Mouse (Mus musculus) forebrain, embryonic 11.5 days (tissue): Measurements from ENCODE around the gene Snai3. TPM values are rescaled to one million over a fixed set of nuclear protein-coding genes. Genes with fewer than 3 reads are reported as not detected.
A peak's percentile ranks its signal among the peaks of the same experiment; 100 is the strongest.

ENCODE experiments used
- ATAC-seq: fragments of 200-750 bp; cut with Nextera tagmentation; replicated peaks from 2 replicates; pipeline ENCODE4 v1.8.0; 2017; ENCODE audit warnings: moderate TSS enrichment; ENCODE audit not compliant: low FRiP score
- DNase-seq: peaks from one replicate; pipeline ENCODE4 v3.0.0-alpha.2; 2017; ENCODE audit warnings: low spot score
- H3K27ac ChIP-seq: fragments of 300-500 bp; sonication (generic); 2 replicates; pipeline ENCODE4 v1.5.1; 2014; ENCODE audit warnings: low read depth, low read length
- H3K27me3 ChIP-seq: fragments of 300-500 bp; sonication (generic); 2 replicates; pipeline ENCODE4 v1.6.1; 2014; ENCODE audit warnings: mild to moderate bottlenecking, low read length, mixed read lengths; ENCODE audit not compliant: control insufficient read depth, insufficient read depth
- H3K36me3 ChIP-seq: fragments of 300-500 bp; sonication (generic); 2 replicates; pipeline ENCODE4 v1.6.1; 2014; ENCODE audit warnings: mild to moderate bottlenecking, low read length, moderate library complexity, mixed read lengths; ENCODE audit not compliant: control insufficient read depth, insufficient read depth
- H3K4me1 ChIP-seq: fragments of 300-500 bp; sonication (generic); replicated peaks from 2 replicates; pipeline ENCODE4 v1.6.1; 2014; ENCODE audit warnings: low read length, mixed read lengths; ENCODE audit not compliant: control insufficient read depth, insufficient read depth
- H3K4me2 ChIP-seq: fragments of 300-500 bp; sonication (generic); 2 replicates; pipeline ENCODE4 v1.6.1; 2014; ENCODE audit warnings: low read depth, mild to moderate bottlenecking, low read length, moderate library complexity, mixed read lengths; ENCODE audit not compliant: severe bottlenecking
- H3K4me3 ChIP-seq: fragments of 300-500 bp; sonication (generic); 2 replicates; pipeline ENCODE4 v1.5.1; 2014; ENCODE audit warnings: low read depth, low read length
- H3K9ac ChIP-seq: fragments of 300-500 bp; sonication (generic); 2 replicates; pipeline ENCODE4 v1.6.1; 2014; ENCODE audit warnings: low read length
- H3K9me3 ChIP-seq: fragments of 300-500 bp; sonication (generic); 2 replicates; pipeline ENCODE4 v1.6.1; 2016; ENCODE audit warnings: low read length, mixed read lengths; ENCODE audit not compliant: control insufficient read depth
- WGBS: fragments of 180-500 bp; shearing (Covaris S2); extraction: QIAGEN DNeasy Blood & Tissue Kit; methylation state at CpG from one replicate; pipeline ENCODE4 v1.1.7; 2014; 5-methylcytosine and 5-hydroxymethylcytosine counted together
- polyA plus RNA-seq: library from polyadenylated mRNA; unstranded; fragments of >200 nt; fragmentation: Nextera tagmentation; extraction: Ambion mirVana; gene quantifications from 2 replicates; pipeline ENCODE4 v1.2.1, GENCODE M21; 2014

Snai3 gene
- polyA plus RNA-seq, 1 experiment from 2014 or later = not detected

DNA sequence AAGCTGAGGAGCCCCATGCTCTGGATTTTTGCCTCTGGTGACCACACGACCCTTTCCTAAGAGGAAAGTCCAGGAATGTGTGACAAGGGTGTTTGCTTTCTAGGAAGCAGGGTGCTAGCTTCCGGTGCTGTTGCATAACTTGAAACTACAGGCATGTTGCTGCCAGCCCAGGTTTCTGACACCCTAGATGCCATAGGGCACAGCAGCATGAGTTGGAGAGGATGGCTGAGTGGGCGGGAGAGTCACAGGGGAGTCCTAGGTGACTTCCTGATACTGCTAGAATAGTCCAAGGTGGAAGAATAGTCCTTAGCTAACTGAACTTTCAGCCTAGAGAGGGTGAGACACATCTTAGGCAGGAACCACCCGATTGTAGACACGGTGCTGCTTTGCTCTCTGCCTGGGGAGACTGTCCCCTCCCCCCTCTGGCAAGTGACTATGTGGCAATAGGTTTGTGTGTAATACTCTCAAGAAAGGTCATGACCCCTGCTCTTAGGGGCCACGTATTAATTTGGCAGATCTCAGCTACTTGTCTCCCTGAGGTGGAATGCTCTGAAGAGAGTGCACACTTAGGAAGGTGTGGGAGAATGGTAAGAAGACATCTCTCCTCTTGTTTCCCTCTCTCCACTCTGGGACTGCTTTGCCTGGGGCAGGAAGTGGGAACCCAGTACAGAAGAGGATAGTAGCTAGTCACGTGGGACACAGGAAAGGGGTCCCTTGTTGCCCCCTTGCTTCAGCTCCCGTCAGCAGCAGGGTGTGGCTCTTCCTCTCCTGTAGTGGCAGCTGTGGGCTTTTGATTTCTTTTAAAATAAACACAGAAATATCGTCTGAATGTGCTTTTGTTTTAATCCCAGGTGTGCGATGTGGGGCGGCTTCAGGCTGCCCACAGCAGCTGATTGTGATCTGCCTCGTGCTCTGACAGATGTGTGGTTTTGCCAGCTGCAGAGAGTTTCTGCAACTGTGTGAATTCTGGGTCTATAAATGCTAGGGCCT is 3.4 kb upstream of the Snai3 start:
- WGBS = 71% methylated on average over 12 of the region's 12 CpGs
- no peaks in the 10 kb centered on the region for H3K9me3 ChIP-seq
- DNase-seq = no peak
- no peak overlapping the region for H3K9ac ChIP-seq
- no peak overlapping the region for H3K4me3 ChIP-seq
- H3K27me3 ChIP-seq = peaks cover 28% of the 10 kb centered on the region
- no peak for ATAC-seq
- H3K4me2 ChIP-seq = no peak overlapping the region
- no peaks in the 10 kb centered on the region for H3K36me3 ChIP-seq
- no peak overlapping the region for H3K27ac ChIP-seq
- H3K4me1 ChIP-seq = peaks cover 7% of the 10 kb centered on the region

DNA sequence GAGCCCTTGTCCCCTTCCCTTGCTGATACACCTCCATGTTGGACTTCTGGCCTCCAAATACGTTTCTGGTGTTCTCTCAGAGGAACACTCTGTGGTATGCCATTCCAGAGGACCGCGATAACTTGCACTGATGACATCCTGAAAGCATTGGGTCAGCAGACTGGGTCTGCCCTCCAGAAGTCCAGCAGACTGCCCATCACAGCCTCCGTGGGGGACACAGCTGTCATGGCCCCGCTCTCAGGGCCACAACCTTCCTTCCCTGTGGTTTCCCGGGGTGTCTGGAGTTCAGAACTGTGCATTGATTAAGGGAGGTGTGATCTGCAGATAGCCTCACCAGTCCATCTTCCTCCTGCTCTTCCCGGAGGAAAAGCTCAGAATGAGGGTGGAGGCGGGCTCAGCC is 2.0 kb upstream of the Snai3 start:
- ATAC-seq = no peak
- Histone ChIP-seq H3K27ac (no peak overlapping the region), H3K4me1 (peaks cover 7% of the 10 kb centered on the region), H3K4me2 (no peak overlapping the region), H3K27me3 (peaks cover 29% of the 10 kb centered on the region), H3K9ac (no peak overlapping the region), H3K9me3 (no peaks in the 10 kb centered on the region), H3K36me3 (no peaks in the 10 kb centered on the region), H3K4me3 (no peak overlapping the region)
- DNase-seq = no peak
- WGBS = 67% methylated on average over 8 of the region's 8 CpGs

DNA sequence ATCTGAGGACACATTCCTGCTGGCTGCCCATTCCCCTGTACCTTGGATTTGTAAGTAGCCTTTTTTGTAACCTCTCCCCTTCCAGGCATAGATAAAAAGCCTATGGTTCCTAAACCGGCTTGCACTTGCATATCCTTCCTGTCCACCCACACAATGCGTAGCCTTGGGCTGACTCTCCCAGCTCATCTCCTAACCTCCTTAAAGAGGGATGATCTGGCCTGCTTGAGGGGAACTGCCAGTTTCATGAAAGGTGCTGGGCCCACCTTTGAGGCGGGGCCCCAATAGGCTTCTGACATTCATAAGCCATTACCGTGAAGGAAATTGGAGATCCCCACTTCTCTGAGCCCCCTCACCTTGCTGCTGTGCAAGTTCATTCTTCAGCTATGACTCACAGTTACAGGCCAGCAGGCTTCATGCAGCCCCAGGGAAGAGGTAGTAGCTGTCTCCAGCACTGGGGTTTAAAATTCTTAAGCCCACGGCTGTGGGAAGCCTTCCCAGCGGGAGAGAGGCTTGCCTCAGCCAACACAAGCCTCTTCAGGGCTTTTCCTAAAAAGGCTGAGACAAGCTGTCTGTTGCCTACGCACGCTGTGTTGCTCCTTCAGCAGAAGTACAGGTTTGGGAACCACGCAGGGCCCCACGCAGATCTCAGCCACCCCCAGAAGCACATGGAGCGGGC is 1.1 kb upstream of the Snai3 start:
- Histone ChIP-seq H3K4me3 (no peak overlapping the region), H3K9ac (no peak overlapping the region), H3K9me3 (no peaks in the 10 kb centered on the region), H3K4me2 (no peak overlapping the region), H3K27me3 (peaks cover 29% of the 10 kb centered on the region), H3K36me3 (no peaks in the 10 kb centered on the region), H3K27ac (no peak overlapping the region), H3K4me1 (peaks cover 7% of the 10 kb centered on the region)
- 58% methylated on average over 11 of the region's 11 CpGs for WGBS
- ATAC-seq (no peak), DNase-seq (no peak)

DNA sequence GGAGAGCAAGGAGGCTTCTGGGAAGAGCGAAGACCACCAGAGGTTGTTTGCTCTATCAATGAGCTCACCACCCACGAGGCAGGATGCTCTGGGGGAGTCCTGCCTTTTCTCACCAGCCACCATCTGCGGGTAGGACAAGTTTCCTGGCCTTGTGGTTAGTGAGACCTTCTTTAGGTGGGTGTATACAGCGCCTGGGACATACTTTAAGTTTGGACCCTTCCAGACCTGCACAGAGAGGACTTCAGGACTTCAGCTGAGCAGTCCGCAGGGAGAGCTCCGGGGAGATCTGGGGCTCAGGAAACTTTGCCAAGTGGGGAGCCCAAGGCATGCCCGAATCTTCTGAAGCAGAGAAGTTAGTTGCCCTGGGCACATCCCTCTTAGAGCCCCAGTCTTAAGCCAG is 543 bp downstream of the Snai3 start:
- Histone ChIP-seq H3K9me3 (no peaks in the 10 kb centered on the region), H3K4me3 (peak overlapping the region; percentile 24), H3K4me2 (peak overlapping the region; percentile 50; the same call in 1 of the 2 replicates), H3K27me3 (peaks cover 29% of the 10 kb centered on the region), H3K9ac (peak overlapping the region; percentile 43), H3K4me1 (peaks cover 7% of the 10 kb centered on the region), H3K36me3 (no peaks in the 10 kb centered on the region), H3K27ac (no peak overlapping the region)
- ATAC-seq (no peak), DNase-seq (no peak)
- 32% methylated on average over 7 of the region's 7 CpGs for WGBS

DNA sequence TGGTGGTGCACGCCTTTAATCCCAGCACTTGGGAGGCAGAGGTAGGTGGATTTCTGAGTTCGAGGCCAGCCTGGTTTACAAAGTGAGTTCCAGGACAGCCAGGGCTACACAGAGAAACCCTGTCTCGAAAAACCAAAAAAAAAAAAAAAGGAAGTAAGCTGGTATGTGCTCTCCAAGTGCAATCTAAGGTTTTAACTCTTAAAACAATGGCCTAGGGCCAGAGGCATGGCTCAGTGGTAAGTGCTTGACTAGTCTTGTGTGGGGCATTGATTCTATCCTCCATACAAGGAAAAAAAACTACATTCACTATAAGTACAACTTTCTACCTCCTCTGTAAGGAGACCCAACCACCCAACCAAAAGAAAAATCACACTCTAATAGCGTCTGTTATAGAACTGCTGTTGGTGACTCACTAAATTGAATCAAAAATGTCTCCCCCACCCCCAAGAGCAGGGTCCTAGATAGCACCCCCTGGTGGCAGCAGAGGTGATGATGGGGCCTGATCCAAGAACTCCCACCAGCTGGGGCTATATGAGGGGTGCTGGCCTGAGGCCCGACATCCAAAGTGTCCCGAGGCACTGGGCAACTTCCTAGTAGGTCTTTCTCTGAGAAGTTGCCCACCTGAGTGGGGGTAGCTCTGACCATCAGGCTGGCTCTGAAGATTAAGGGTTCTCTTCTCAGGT is 1.2 kb downstream of the Snai3 start:
- H3K27ac ChIP-seq = no peak overlapping the region
- H3K9ac ChIP-seq = no peak overlapping the region
- no peaks in the 10 kb centered on the region for H3K36me3 ChIP-seq
- no peaks in the 10 kb centered on the region for H3K9me3 ChIP-seq
- DNase-seq (no peak), ATAC-seq (no peak)
- WGBS = 57% methylated on average over 6 of the region's 6 CpGs
- H3K4me2 ChIP-seq = no peak overlapping the region
- H3K4me1 ChIP-seq = peaks cover 7% of the 10 kb centered on the region
- peaks cover 29% of the 10 kb centered on the region for H3K27me3 ChIP-seq
- H3K4me3 ChIP-seq = no peak overlapping the region

DNA sequence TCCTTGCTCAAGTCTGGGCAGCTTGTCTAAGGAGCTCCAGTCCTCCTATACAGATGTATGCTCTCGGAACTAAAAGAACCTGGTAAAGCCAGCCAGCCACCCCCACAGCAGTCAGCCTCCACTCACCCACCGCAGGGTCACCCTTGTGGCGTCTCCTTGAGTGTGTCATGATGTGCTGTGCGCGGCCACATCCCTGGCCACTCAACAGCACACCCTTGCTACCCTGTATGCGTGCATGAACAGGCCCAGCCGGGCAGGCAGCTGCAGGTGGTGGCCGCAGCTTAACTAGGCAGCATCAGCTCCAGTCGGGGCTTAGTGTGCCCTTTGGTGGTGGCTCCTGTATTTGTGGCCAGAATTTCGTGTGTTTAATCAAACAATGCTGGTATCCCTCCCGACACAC is 3.4 kb downstream of the Snai3 start:
- H3K4me3 ChIP-seq = no peak overlapping the region
- H3K36me3 ChIP-seq = no peaks in the 10 kb centered on the region
- WGBS = 74% methylated on average over 11 of the region's 11 CpGs
- DNase-seq (no peak), ATAC-seq (no peak)
- no peak overlapping the region for H3K9ac ChIP-seq
- peaks cover 7% of the 10 kb centered on the region for H3K4me1 ChIP-seq
- no peak overlapping the region for H3K27ac ChIP-seq
- peaks cover 27% of the 10 kb centered on the region for H3K27me3 ChIP-seq
- no peaks in the 10 kb centered on the region for H3K9me3 ChIP-seq
- no peak overlapping the region for H3K4me2 ChIP-seq

DNA sequence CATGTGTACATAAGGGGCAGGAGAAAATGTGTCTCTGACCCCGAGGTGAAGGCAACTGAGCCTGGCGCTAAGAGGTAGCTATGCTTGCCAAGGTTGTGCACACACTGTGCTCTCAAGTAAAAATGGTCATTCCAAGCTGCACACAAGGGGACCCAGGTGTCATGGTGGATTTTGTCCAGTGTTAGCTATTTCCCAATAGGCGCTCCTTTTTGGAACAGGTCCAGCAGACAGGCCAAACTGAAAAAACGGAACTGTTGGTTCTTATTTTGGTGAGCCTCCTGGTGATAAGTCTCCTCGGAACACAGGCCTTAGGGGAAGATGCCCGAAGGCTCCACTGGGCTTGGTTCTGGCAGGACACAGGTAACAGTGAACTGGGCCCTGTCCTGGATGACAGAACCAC is 6.1 kb downstream of the Snai3 start:
- Histone ChIP-seq H3K27me3 (peaks cover 3% of the 10 kb centered on the region), H3K36me3 (no peaks in the 10 kb centered on the region), H3K4me3 (no peak overlapping the region), H3K9me3 (no peaks in the 10 kb centered on the region), H3K4me2 (no peak overlapping the region), H3K4me1 (no peaks in the 10 kb centered on the region), H3K27ac (no peak overlapping the region), H3K9ac (no peak overlapping the region)
- 92% methylated on average over 6 of the region's 6 CpGs for WGBS
- DNase-seq = no peak
- no peak for ATAC-seq

DNA sequence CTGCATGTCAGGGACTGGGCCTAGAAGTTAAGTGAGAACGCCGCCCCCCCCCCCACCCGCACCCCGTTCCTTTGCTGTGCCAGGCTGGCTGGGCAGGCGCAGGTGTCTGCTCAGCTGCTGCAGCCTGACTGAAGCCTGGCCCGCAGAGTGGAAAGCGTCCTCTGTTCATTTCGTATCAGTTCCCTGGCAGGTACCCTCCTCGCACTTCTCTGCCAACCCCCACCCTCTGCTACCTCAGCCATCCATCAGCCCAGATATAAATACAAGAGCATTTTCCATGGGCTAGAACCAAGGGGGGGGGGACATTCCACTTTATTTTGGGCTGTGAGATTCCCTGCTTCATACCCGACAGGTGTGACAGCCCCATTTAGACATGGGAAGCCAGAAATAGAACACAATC is 8.4 kb downstream of the Snai3 start:
- H3K9me3 ChIP-seq = no peaks in the 10 kb centered on the region
- H3K4me3 ChIP-seq = no peak overlapping the region
- WGBS = 86% methylated on average over 10 of the region's 10 CpGs
- no peak overlapping the region for H3K9ac ChIP-seq
- no peak overlapping the region for H3K4me2 ChIP-seq
- no peaks in the 10 kb centered on the region for H3K27me3 ChIP-seq
- no peaks in the 10 kb centered on the region for H3K4me1 ChIP-seq
- H3K27ac ChIP-seq = no peak overlapping the region
- DNase-seq = no peak
- no peaks in the 10 kb centered on the region for H3K36me3 ChIP-seq
- no peak for ATAC-seq
